Mouse (Mus musculus) intestine, embryonic 15.5 days (tissue): ENCODE measurements around the gene Spaar. TPM values are rescaled to one million over a fixed set of nuclear protein-coding genes. Genes with fewer than 3 reads are reported as not detected.
A peak's percentile ranks its signal among the peaks of the same experiment; 100 is the strongest.

Source experiments
- ATAC-seq: fragments of 200-750 bp; cut with Nextera tagmentation; 2 replicates; pipeline ENCODE4 v1.8.0; 2017; ENCODE audit warnings: moderate TSS enrichment, moderate library complexity
- H3K27ac ChIP-seq: fragments of 300-500 bp; sonication (generic); 2 replicates; pipeline ENCODE4 v1.5.1; 2015; ENCODE audit warnings: mild to moderate bottlenecking, inconsistent platforms
- H3K27me3 ChIP-seq: fragments of 300-500 bp; sonication (generic); replicated peaks from 2 replicates; pipeline ENCODE4 v1.6.1; 2015; ENCODE audit warnings: inconsistent platforms
- H3K36me3 ChIP-seq: fragments of 300-500 bp; sonication (generic); 2 replicates; pipeline ENCODE4 v1.6.1; 2015; ENCODE audit warnings: inconsistent platforms
- H3K4me1 ChIP-seq: fragments of 300-500 bp; sonication (generic); replicated peaks from 2 replicates; pipeline ENCODE4 v1.6.1; 2015; ENCODE audit warnings: inconsistent platforms
- H3K4me2 ChIP-seq: fragments of 300-500 bp; sonication (generic); replicated peaks from 2 replicates; pipeline ENCODE4 v1.6.1; 2015; ENCODE audit warnings: mild to moderate bottlenecking, inconsistent platforms
- H3K4me3 ChIP-seq: fragments of 300-500 bp; sonication (generic); replicated peaks from 2 replicates; pipeline ENCODE4 v1.5.1; 2015; ENCODE audit warnings: inconsistent platforms
- H3K9ac ChIP-seq: fragments of 300-500 bp; sonication (generic); 2 replicates; pipeline ENCODE4 v1.6.1; 2015; ENCODE audit warnings: inconsistent platforms
- H3K9me3 ChIP-seq: fragments of 300-500 bp; sonication (generic); 2 replicates; pipeline ENCODE4 v1.6.1; 2016; ENCODE audit warnings: inconsistent platforms
- WGBS: fragments of 180-500 bp; shearing (Covaris S2); methylation state at CpG from one replicate; pipeline ENCODE4 v1.1.7; 2015; 5-methylcytosine and 5-hydroxymethylcytosine counted together
- polyA plus RNA-seq: library from polyadenylated mRNA; unstranded; fragments of >200 nt; fragmentation: Nextera tagmentation; extraction: Ambion mirVana; gene quantifications from 2 replicates; pipeline ENCODE4 v1.2.1, GENCODE M21; 2015

The Spaar gene
- polyA plus RNA-seq = 0.16 and 0.21 TPM in 2 replicates

DNA sequence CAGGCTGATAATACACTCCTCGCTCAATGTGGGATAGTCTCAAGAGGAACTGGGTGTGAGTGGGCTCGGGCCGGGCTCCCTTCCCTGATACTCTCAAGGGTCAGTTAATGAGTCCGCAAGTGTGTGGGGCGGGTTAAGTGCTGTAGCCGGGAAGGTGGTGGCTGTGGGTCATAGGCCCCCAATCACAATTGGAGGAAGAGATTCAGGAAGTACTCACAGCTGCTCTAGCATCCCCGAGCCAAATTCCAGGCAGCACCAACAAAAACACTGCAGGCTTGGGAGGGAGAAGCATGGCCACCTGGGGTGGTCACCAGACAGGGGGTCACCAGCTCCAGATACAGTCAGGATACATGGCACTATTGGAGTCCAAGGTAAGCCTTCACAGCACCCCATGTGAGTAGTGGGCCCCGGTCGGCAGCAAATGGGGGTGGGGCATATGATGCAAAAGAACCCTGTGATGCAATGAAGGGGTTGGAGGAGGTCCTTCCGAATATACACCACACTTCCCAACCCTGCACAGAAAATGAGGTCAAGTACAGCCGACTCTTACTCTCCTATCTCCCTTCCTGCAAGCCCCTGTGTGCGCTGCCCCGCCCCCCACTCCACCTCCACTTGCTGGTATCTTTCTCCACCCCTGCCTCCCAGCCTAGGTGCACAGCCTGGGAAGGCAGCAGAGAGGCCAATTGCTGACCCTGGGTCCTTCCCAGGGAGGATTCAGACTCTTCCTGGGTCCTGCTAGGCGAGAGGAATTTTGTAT is at the start of gene Spaar:
Gene Spaar, plus strand, starts transcription at position 241 of the 757 bp plus-strand sequence.
- no peak within 1 kb of the TSS for H3K9ac ChIP-seq
- no peaks in the 10 kb centered on the region for H3K9me3 ChIP-seq
- H3K27ac ChIP-seq = peak within 1 kb of the TSS; percentile 56
- H3K36me3 ChIP-seq = no peaks in the 10 kb centered on the region
- no peak for ATAC-seq
- no peaks in the 10 kb centered on the region for H3K27me3 ChIP-seq
- peaks cover 36% of the 10 kb centered on the region for H3K4me1 ChIP-seq
- WGBS = 47% methylated on average over 14 of the region's 14 CpGs
- H3K4me2 ChIP-seq = no peak within 1 kb of the TSS
- H3K4me3 ChIP-seq = no peak within 1 kb of the TSS

- no peaks in the 10 kb centered on the region for H3K9me3 ChIP-seq
- H3K27ac ChIP-seq = no peak overlapping the region
- H3K27me3 ChIP-seq = no peaks in the 10 kb centered on the region
- H3K36me3 ChIP-seq = 0 out of 2 replicates have a peak, but pooled peaks cover 2% of the 10 kb centered on the region
- WGBS = 94% methylated on average over 17 of the region's 17 CpGs
- H3K9ac ChIP-seq = no peak overlapping the region
- H3K4me2 ChIP-seq = no peak overlapping the region
- no peak overlapping the region for H3K4me3 ChIP-seq
- ATAC-seq = no peak
- 0 out of 2 replicates have a peak, but pooled peaks cover 3% of the 10 kb centered on the region for H3K4me1 ChIP-seq
Observed at GRCm38 (mm10) chr4:43690021-43690420, 39.8 kb upstream of the Spaar start.

- Histone ChIP-seq H3K36me3 (0 out of 2 replicates have a peak, but pooled peaks cover 2% of the 10 kb centered on the region), H3K4me1 (0 out of 2 replicates have a peak, but pooled peaks cover 3% of the 10 kb centered on the region), H3K4me2 (no peak overlapping the region), H3K27me3 (no peaks in the 10 kb centered on the region), H3K9ac (no peak overlapping the region), H3K9me3 (no peaks in the 10 kb centered on the region), H3K27ac (no peak overlapping the region), H3K4me3 (no peak overlapping the region)
- no peak for ATAC-seq
- WGBS = 75% methylated on average over 5 of the region's 5 CpGs
Observed at GRCm38 (mm10) chr4:43691026-43691425, 38.8 kb upstream of the Spaar start.

- Histone ChIP-seq H3K4me3 (no peak overlapping the region), H3K9ac (no peak overlapping the region), H3K27me3 (no peaks in the 10 kb centered on the region), H3K4me2 (no peak overlapping the region), H3K9me3 (no peaks in the 10 kb centered on the region), H3K36me3 (0 out of 2 replicates have a peak, but pooled peaks cover 2% of the 10 kb centered on the region), H3K27ac (no peak overlapping the region), H3K4me1 (0 out of 2 replicates have a peak, but pooled peaks cover 3% of the 10 kb centered on the region)
- 64% methylated on average over 5 of the region's 5 CpGs for WGBS
- 0 out of 2 replicates have a peak, but pooled peaks have one; percentile 63 for ATAC-seq
Observed at GRCm38 (mm10) chr4:43693806-43694241, 36.0 kb upstream of the Spaar start.

DNA sequence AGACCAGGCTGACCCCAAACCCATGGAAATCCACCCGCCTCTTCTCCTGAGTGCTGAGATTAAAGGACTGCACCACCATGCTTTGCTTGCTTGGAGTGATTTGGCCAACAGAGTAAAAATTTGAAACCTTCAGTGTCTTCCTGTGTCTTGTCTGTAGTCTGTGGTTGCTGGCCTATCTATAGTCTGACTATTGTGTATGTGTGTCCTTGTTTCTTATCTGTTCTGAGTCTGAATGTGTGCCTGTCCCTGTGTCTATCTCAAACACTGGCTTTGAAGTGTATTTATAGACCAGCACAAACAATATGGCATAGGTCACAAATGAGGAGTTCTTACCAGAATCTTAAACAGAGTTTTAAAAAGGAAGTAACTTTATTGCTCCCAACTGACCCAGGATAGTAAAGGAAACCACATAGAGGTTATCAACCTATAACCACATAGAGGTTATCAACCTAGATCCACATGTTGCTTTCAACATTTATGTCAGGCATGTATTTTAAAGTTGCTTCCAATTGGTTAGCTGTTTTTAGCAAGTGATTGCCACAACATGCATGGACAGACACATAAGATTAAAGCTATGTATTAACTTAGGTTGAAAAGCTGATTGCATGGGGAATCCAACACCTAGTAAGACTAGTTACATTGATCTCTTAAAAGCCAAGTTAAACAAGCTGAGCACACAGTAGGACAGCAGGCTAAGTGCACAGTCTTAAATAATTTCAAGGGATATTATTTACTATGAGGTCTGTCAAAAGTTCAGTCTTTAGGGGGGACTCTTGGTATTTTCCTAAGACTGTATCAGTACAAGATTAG is 35.2 kb upstream of the Spaar start:
- WGBS = 76% methylated on average over 1 of the region's 1 CpGs
- no peak for ATAC-seq
- Histone ChIP-seq H3K27ac (no peak overlapping the region), H3K9ac (no peak overlapping the region), H3K27me3 (no peaks in the 10 kb centered on the region), H3K36me3 (0 out of 2 replicates have a peak, but pooled peaks cover 2% of the 10 kb centered on the region), H3K4me1 (0 out of 2 replicates have a peak, but pooled peaks cover 3% of the 10 kb centered on the region), H3K4me2 (no peak overlapping the region), H3K9me3 (no peaks in the 10 kb centered on the region), H3K4me3 (no peak overlapping the region)

- Histone ChIP-seq H3K4me3 (no peak overlapping the region), H3K27me3 (no peaks in the 10 kb centered on the region), H3K4me2 (no peak overlapping the region), H3K9me3 (no peaks in the 10 kb centered on the region), H3K4me1 (0 out of 2 replicates have a peak, but pooled peaks cover 3% of the 10 kb centered on the region), H3K36me3 (no peaks in the 10 kb centered on the region), H3K27ac (no peak overlapping the region), H3K9ac (no peak overlapping the region)
- 24% methylated on average over 9 of the region's 9 CpGs for WGBS
- peak; percentile 86 for ATAC-seq
Observed at GRCm38 (mm10) chr4:43695249-43695671, 34.6 kb upstream of the Spaar start.

DNA sequence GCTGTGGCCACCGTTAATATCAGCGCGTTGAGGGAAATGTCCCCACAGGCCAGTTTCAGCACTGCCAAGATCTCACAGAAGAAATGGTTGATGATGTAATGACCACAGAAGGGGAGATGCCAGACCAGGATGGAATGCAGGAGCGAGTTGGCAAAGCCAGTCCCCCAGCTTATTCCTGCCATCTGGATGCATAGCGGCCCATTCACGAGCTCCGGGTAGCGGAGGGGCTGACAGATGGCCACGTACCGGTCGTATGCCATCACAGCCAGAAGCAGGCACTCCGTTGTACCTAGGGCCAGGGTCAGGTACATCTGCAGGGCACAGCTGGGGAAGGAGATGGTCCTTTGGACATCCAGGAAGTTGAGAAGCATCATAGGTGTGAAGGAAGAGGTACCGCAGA is 33.3 kb upstream of the Spaar start:
- H3K9me3 ChIP-seq = no peaks in the 10 kb centered on the region
- no peak overlapping the region for H3K9ac ChIP-seq
- 0 out of 2 replicates have a peak, but pooled peaks cover 3% of the 10 kb centered on the region for H3K4me1 ChIP-seq
- WGBS = 90% methylated on average over 13 of the region's 13 CpGs
- H3K4me3 ChIP-seq = no peak overlapping the region
- no peak overlapping the region for H3K4me2 ChIP-seq
- no peaks in the 10 kb centered on the region for H3K27me3 ChIP-seq
- no peak overlapping the region for H3K27ac ChIP-seq
- no peak for ATAC-seq
- H3K36me3 ChIP-seq = no peaks in the 10 kb centered on the region

DNA sequence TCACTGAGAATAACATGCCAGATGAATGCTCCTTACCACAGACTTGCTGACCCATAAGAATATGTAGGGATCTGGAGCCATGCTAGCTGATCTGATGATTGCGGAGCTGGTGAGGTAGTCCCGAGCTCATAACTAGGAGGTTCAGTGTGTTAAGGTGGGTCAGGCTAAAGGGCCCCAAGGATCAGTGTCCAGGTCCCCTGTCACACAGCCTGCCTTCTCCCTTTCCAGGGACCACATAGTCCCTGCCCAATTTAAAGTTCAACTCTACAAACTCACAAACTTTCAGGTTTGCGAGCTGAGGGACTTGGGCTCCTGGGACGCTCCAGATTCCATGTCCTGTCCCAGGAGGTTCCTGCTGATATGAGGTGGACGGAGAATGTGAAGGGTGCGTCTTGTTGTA is 29.1 kb upstream of the Spaar start, which contains the start of gene Olfr70:
Gene Olfr70, minus strand, starts transcription at position 101 of the 400 bp plus-strand sequence.
- Histone ChIP-seq H3K4me1 (no peaks in the 10 kb centered on the region), H3K4me3 (no peak within 1 kb of the TSS), H3K9ac (no peak within 1 kb of the TSS), H3K4me2 (no peak within 1 kb of the TSS), H3K36me3 (no peaks in the 10 kb centered on the region), H3K9me3 (no peaks in the 10 kb centered on the region), H3K27me3 (no peaks in the 10 kb centered on the region), H3K27ac (no peak within 1 kb of the TSS)
- WGBS = 77% methylated on average over 6 of the region's 6 CpGs
- ATAC-seq = no peak

- 75% methylated on average over 6 of the region's 6 CpGs for WGBS
- Histone ChIP-seq H3K36me3 (no peaks in the 10 kb centered on the region), H3K9me3 (no peaks in the 10 kb centered on the region), H3K4me3 (no peak overlapping the region), H3K27ac (no peak overlapping the region), H3K27me3 (no peaks in the 10 kb centered on the region), H3K9ac (no peak overlapping the region), H3K4me2 (no peak overlapping the region), H3K4me1 (no peaks in the 10 kb centered on the region)
- ATAC-seq = no peak
Observed at GRCm38 (mm10) chr4:43703439-43703838, 26.4 kb upstream of the Spaar start.

- H3K9ac ChIP-seq = no peak overlapping the region
- no peak for ATAC-seq
- 77% methylated on average over 8 of the region's 8 CpGs for WGBS
Observed at GRCm38 (mm10) chr4:43703851-43704250, 26.0 kb upstream of the Spaar start.

GRCm38 (mm10) chr4:43705991-43706390 is 23.8 kb upstream of the Spaar start:
- Histone ChIP-seq H3K9me3 (no peaks in the 10 kb centered on the region), H3K27me3 (no peaks in the 10 kb centered on the region), H3K27ac (no peak overlapping the region), H3K4me1 (no peaks in the 10 kb centered on the region), H3K4me3 (no peak overlapping the region), H3K36me3 (no peaks in the 10 kb centered on the region), H3K9ac (no peak overlapping the region), H3K4me2 (no peak overlapping the region)
- 78% methylated on average over 13 of the region's 13 CpGs for WGBS
- ATAC-seq = no peak

More at GRCm38 (mm10) chr4:43703851-43704250, 26.0 kb upstream of the Spaar start:
- H3K4me2 ChIP-seq = no peak overlapping the region
- no peaks in the 10 kb centered on the region for H3K9me3 ChIP-seq
- H3K27me3 ChIP-seq = no peaks in the 10 kb centered on the region
- no peak overlapping the region for H3K27ac ChIP-seq
- H3K4me3 ChIP-seq = no peak overlapping the region
- no peaks in the 10 kb centered on the region for H3K4me1 ChIP-seq
- no peaks in the 10 kb centered on the region for H3K36me3 ChIP-seq

DNA sequence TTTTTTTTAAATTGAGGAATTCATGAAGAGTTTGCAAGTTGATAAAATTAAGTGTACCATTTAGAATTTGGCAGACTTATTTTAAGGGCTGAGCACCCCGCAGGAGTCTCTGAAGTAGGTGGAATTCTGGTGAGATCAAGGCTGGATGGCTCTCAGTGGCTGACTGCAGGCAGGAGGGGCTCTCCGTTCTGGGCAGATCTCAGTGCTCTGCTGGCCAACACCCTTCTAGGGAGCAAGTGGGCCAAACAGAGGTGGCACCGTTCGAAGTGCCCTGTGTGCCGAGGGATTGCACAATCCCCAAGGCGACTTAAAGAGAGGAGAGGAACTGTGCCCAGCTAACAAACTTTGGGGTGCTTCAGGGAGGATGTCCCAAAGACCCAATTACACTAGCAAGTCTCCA is 20.0 kb upstream of the Spaar start, which contains the start of gene Olfr71:
Gene Olfr71, minus strand, starts transcription at position 387 of the 400 bp plus-strand sequence.
- no peak within 1 kb of the TSS for H3K9ac ChIP-seq
- ATAC-seq = no peak
- no peaks in the 10 kb centered on the region for H3K36me3 ChIP-seq
- H3K4me2 ChIP-seq = no peak within 1 kb of the TSS
- H3K4me3 ChIP-seq = no peak within 1 kb of the TSS
- H3K4me1 ChIP-seq = no peaks in the 10 kb centered on the region
- no peaks in the 10 kb centered on the region for H3K27me3 ChIP-seq
- no peaks in the 10 kb centered on the region for H3K9me3 ChIP-seq
- 74% methylated on average over 6 of the region's 6 CpGs for WGBS
- no peak within 1 kb of the TSS for H3K27ac ChIP-seq
